Mouse (Mus musculus): Measurements from ENCODE around the gene Limch1.

- TF ChIP-seq CTCF (IDR thresholded peaks at IDR 0.05): no peak
- TF ChIP-seq EP300 (IDR thresholded peaks at IDR 0.05): peak; percentile 100
Measured at GRCm38 (mm10) chr5:66881901-66882341, 136.3 kb downstream of the Limch1 start.
